Mouse (Mus musculus): ENCODE data around the gene Il23r. TPM values are rescaled to one million over a fixed set of nuclear protein-coding genes. Genes with fewer than 3 reads are reported as not detected.

Gene Il23r
- polyA plus RNA-seq, 1 experiment from 2014 or later: not detected

DNA sequence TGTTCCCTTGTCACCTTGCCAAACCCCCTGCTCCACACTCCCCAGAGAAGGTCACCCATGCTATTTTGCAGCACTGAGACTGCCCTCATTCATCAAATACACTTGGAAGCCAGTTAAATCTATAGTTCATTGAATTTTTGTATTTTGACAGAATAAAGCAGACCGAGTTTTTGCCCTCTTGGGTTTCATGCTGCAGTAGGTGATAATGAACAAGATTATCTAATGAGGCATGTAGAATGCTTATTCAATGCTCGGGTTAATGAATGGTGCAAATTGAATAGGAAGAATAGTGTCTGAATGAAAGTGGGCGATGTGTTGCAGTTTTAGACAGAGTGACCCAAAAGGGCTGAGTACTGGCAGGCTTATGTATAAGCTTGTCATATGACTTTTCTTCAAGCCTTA is 86.4 kb downstream of the Il23r start:
- Histone ChIP-seq H3K9me3 (no peaks in the 10 kb centered on the region), H3K36me3 (no peaks in the 10 kb centered on the region), H3K27ac (no peak overlapping the region), H3K27me3 (ENCODE audit: insufficient read depth, poor library complexity, severe bottlenecking) (no peaks in the 10 kb centered on the region), H3K4me1 (no peaks in the 10 kb centered on the region), H3K4me3 (no peak overlapping the region)
- WGBS: 77% methylated on average over 3 of the region's 3 CpGs
- DNase-seq (ENCODE audit: low spot score): no peak

DNA sequence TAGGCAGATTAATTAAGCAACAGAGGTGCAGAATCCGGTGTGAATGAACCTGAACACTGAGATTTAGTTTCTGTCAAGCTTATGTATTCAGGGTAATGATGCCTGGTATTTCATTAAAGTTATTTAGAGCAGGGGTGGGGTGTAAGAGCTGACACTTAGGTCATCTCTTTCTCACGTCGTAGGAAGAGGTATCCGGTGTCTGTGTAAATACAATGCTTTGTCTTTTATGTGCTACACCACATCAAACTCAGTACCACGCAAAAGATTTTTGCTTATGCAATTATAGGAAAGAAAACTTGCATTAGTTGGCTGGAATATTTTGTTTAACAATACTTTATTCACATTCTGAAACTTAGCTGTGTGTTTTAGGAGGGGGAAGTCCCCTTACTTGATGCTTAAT is 92.1 kb downstream of the Il23r start:
- 76% methylated on average over 5 of the region's 5 CpGs for WGBS
- no peak for DNase-seq (ENCODE audit: low spot score)
- Histone ChIP-seq H3K4me1 (no peaks in the 10 kb centered on the region), H3K9me3 (no peaks in the 10 kb centered on the region), H3K27me3 (ENCODE audit: insufficient read depth, poor library complexity, severe bottlenecking) (no peaks in the 10 kb centered on the region), H3K27ac (no peak overlapping the region), H3K36me3 (no peaks in the 10 kb centered on the region), H3K4me3 (no peak overlapping the region)

- WGBS: under 1% methylated on average over 26 of the region's 26 CpGs
- peaks cover 6% of the 10 kb centered on the region; the same call in 1 of the 2 replicates for H3K4me1 ChIP-seq
- no peak within 1 kb of the TSS for H3K27ac ChIP-seq
- no peaks in the 10 kb centered on the region for H3K36me3 ChIP-seq
- peaks cover 12% of the 10 kb centered on the region for H3K27me3 ChIP-seq (ENCODE audit: insufficient read depth, poor library complexity, severe bottlenecking)
- no peak for DNase-seq (ENCODE audit: low spot score)
- H3K9me3 ChIP-seq: no peaks in the 10 kb centered on the region
- H3K4me3 ChIP-seq: peak within 1 kb of the TSS; percentile 60
These were observed 115.7 kb downstream of the Il23r start, which contains the start of gene Il12rb2 for GRCm38 (mm10) chr6:67375982-67376391. Gene Il12rb2 (minus strand): TSS chr6:67376188.

Other genes starting within 250 kb of the Il23r start
- 0.05 TPM in 1 of 2 replicates, not detected in the other for gene Il12rb2, start 115.7 kb downstream of the Il23r start, polyA plus RNA-seq (2016; fragmentation: Nextera tagmentation; extraction: Ambion mirVana)
- 3.6 and 6.3 TPM in 2 replicates for gene Tacstd2, start 43.9 kb upstream of the Il23r start, polyA plus RNA-seq (2016; fragmentation: Nextera tagmentation; extraction: Ambion mirVana)